Comparison of ENCODE assay signal across 8 mouse cellular contexts in genomic region chr17:28987713-28988112, GRCm38 (mm10). TPM values are rescaled to one million over a fixed set of nuclear protein-coding genes. Genes with fewer than 3 reads are reported as not detected.
DNase-seq lines count a peak whose midpoint lies in the region; ATAC-seq lines count a peak whose summit lies in the region.

No protein-coding gene starts in this region.

- ATAC-seq in erythroid progenitor cell, adult 5-6 weeks (replicated peaks; ENCODE audit: low FRiP score, poor library complexity, severe bottlenecking): peak; percentile 64
- peak; percentile 73 for ATAC-seq in megakaryocyte progenitor cell, adult 5-6 weeks (replicated peaks; ENCODE audit: poor library complexity)

- intact Hi-C loops in left cerebral cortex, postnatal 36 days (cut with DNase I): no loop called here

- peak; percentile 31 to 70 for DNase-seq in adrenal gland, adult (ENCODE audit: inconsistent age in 2 of 2, low spot score in 1 of 2)
- no peak for DNase-seq in adrenal gland, postnatal 4 days (ENCODE audit: low spot score in 2 of 2)
- DNase-seq in left cerebral cortex, adult 18-20 months (ENCODE audit: low spot score in 2 of 2): peak; percentile 30 to 31
- no peak for DNase-seq in left cerebral cortex, postnatal 36 days (ENCODE audit: low spot score in 2 of 2)
- peak; percentile 69 for DNase-seq in T-cell, adult 2 months (ENCODE audit: low spot score)
- no peak for DNase-seq in ovary, postnatal 14 days (ENCODE audit: low spot score)

RNA-seq across cellular contexts. Expression of gene Stk38, which starts 20.1 kb away (rescaled TPM):
- 10 to 100 TPM; 90.2 to 94.9 TPM for total RNA-seq in adrenal gland, postnatal 4 days (2021)
- 10 to 100 TPM; 43.2 to 45.8 TPM for total RNA-seq in left cerebral cortex, adult 18-20 months (2021)
- 10 to 100 TPM; 35.0 to 62.2 TPM for total RNA-seq in left cerebral cortex, postnatal 36 days (2021)
- 112 and 129 TPM in 2 replicates for total RNA-seq in erythroid progenitor cell, adult 5-6 weeks (2015; ENCODE audit: low replicate concordance)
- 111 and 134 TPM in 2 replicates for total RNA-seq in erythroid progenitor cell, adult 5-6 weeks (2017; ENCODE audit: low replicate concordance)
- total RNA-seq in megakaryocyte progenitor cell, adult 5-6 weeks (2015): 84.6 and 97.1 TPM in 2 replicates
- 50.8 and 85.5 TPM in 2 replicates for total RNA-seq in megakaryocyte progenitor cell, adult 5-6 weeks (2017)

RNA-seq across cellular contexts. Expression of gene Kctd20, which starts 36.0 kb away (rescaled TPM):
- 10 to 100 TPM; 79.8 to 86.5 TPM for total RNA-seq in adrenal gland, postnatal 4 days (2021)
- 10 to 100 TPM; 67.7 to 71.2 TPM for total RNA-seq in left cerebral cortex, adult 18-20 months (2021)
- total RNA-seq in left cerebral cortex, postnatal 36 days (2021): 10 to 100 TPM; 72.8 to 77.6 TPM
- 63.1 and 88.4 TPM in 2 replicates for total RNA-seq in erythroid progenitor cell, adult 5-6 weeks (2015; ENCODE audit: low replicate concordance)
- total RNA-seq in erythroid progenitor cell, adult 5-6 weeks (2017; ENCODE audit: low replicate concordance): 82.3 and 128 TPM in 2 replicates
- 74.0 and 89.7 TPM in 2 replicates for total RNA-seq in megakaryocyte progenitor cell, adult 5-6 weeks (2015)
- total RNA-seq in megakaryocyte progenitor cell, adult 5-6 weeks (2017): 130 and 137 TPM in 2 replicates

RNA-seq across cellular contexts. Expression of gene Pxt1, which starts 44.1 kb away (rescaled TPM):
- under 1 TPM; 0.59 to 0.67 TPM for total RNA-seq in adrenal gland, postnatal 4 days (2021)
- not detected for total RNA-seq in left cerebral cortex, adult 18-20 months (2021)
- total RNA-seq in left cerebral cortex, postnatal 36 days (2021): not detected
- 3.2 TPM in 1 of 2 replicates, not detected in the other for total RNA-seq in erythroid progenitor cell, adult 5-6 weeks (2015; ENCODE audit: low replicate concordance)
- not detected in 2 replicates for total RNA-seq in erythroid progenitor cell, adult 5-6 weeks (2017; ENCODE audit: low replicate concordance)
- 0.66 and 0.77 TPM in 2 replicates for total RNA-seq in megakaryocyte progenitor cell, adult 5-6 weeks (2015)
- 0.27 TPM in 1 of 2 replicates, not detected in the other for total RNA-seq in megakaryocyte progenitor cell, adult 5-6 weeks (2017)

RNA-seq across cellular contexts. Expression of gene Srsf3, which starts 44.7 kb away (rescaled TPM):
- total RNA-seq in adrenal gland, postnatal 4 days (2021): 100 to 1,000 TPM; 235 to 271 TPM
- 100 to 1,000 TPM; 124 to 130 TPM for total RNA-seq in left cerebral cortex, adult 18-20 months (2021)
- 100 to 1,000 TPM; 101 to 118 TPM for total RNA-seq in left cerebral cortex, postnatal 36 days (2021)
- total RNA-seq in erythroid progenitor cell, adult 5-6 weeks (2015; ENCODE audit: low replicate concordance): 336 and 352 TPM in 2 replicates
- 441 and 499 TPM in 2 replicates for total RNA-seq in erythroid progenitor cell, adult 5-6 weeks (2017; ENCODE audit: low replicate concordance)
- 486 and 506 TPM in 2 replicates for total RNA-seq in megakaryocyte progenitor cell, adult 5-6 weeks (2015)
- total RNA-seq in megakaryocyte progenitor cell, adult 5-6 weeks (2017): 767 and 797 TPM in 2 replicates

Comparison
In these comparisons a context has a peak if more than half of its experiments do, and no peak if none do; other contexts are left out.
1. DNase-seq: peak in adrenal gland, adult (2 of 2), left cerebral cortex, adult 18-20 months (2 of 2) and T-cell, adult 2 months (single experiment); none in adrenal gland, postnatal 4 days (0 of 2), left cerebral cortex, postnatal 36 days (0 of 2) and ovary, postnatal 14 days (single experiment).